Mouse (Mus musculus): Measurements from ENCODE around the gene Rtp1. TPM values are rescaled to one million over a fixed set of nuclear protein-coding genes. Genes with fewer than 3 reads are reported as not detected.

Rtp1 gene
- polyA plus RNA-seq, 1 experiment from 2014 or later = not detected

- Histone ChIP-seq H3K36me3 (no peaks in the 10 kb centered on the region), H3K4me3 (no peak overlapping the region), H3K27me3 (ENCODE audit: low read depth, poor library complexity, severe bottlenecking) (no peaks in the 10 kb centered on the region), H3K27ac (no peak overlapping the region), H3K9me3 (replicated peaks) (no peaks in the 10 kb centered on the region), H3K4me1 (no peaks in the 10 kb centered on the region)
- WGBS = 92% methylated on average over 6 of the region's 6 CpGs
- no peak for DNase-seq (ENCODE audit: low spot score)
These were observed 42.6 kb downstream of the Rtp1 start for GRCm38 (mm10) chr16:23471551-23471950.

- H3K4me1 ChIP-seq = no peaks in the 10 kb centered on the region
- WGBS = 59% methylated on average over 3 of the region's 3 CpGs
These were observed 43.1 kb downstream of the Rtp1 start for GRCm38 (mm10) chr16:23472046-23472445.

GRCm38 (mm10) chr16:23475651-23476050, 46.7 kb downstream of the Rtp1 start:
- Histone ChIP-seq H3K27me3 (ENCODE audit: low read depth, poor library complexity, severe bottlenecking) (no peaks in the 10 kb centered on the region), H3K27ac (no peak overlapping the region), H3K4me1 (no peaks in the 10 kb centered on the region), H3K36me3 (no peaks in the 10 kb centered on the region), H3K4me3 (no peak overlapping the region), H3K9me3 (replicated peaks) (no peaks in the 10 kb centered on the region)
- 93% methylated on average over 4 of the region's 4 CpGs for WGBS
- no peak for DNase-seq (ENCODE audit: low spot score)

More at GRCm38 (mm10) chr16:23472046-23472445, 43.1 kb downstream of the Rtp1 start:
- Histone ChIP-seq H3K4me3 (no peak overlapping the region), H3K27ac (no peak overlapping the region), H3K27me3 (ENCODE audit: low read depth, poor library complexity, severe bottlenecking) (no peaks in the 10 kb centered on the region), H3K36me3 (no peaks in the 10 kb centered on the region), H3K9me3 (replicated peaks) (no peaks in the 10 kb centered on the region)
- no peak for DNase-seq (ENCODE audit: low spot score)

GRCm38 (mm10) chr16:23476598-23476997, 47.7 kb downstream of the Rtp1 start:
- no peaks in the 10 kb centered on the region for H3K27me3 ChIP-seq (ENCODE audit: low read depth, poor library complexity, severe bottlenecking)
- no peak overlapping the region for H3K27ac ChIP-seq
- no peaks in the 10 kb centered on the region for H3K4me1 ChIP-seq
- no peak for DNase-seq (ENCODE audit: low spot score)
- H3K36me3 ChIP-seq = no peaks in the 10 kb centered on the region
- no peak overlapping the region for H3K4me3 ChIP-seq
- no peaks in the 10 kb centered on the region for H3K9me3 ChIP-seq (replicated peaks)

- H3K4me3 ChIP-seq = no peak overlapping the region
- WGBS = 68% methylated on average over 7 of the region's 7 CpGs
- H3K27me3 ChIP-seq (ENCODE audit: low read depth, poor library complexity, severe bottlenecking) = no peaks in the 10 kb centered on the region
- H3K4me1 ChIP-seq = peaks cover 8% of the 10 kb centered on the region
- H3K9me3 ChIP-seq (replicated peaks) = no peaks in the 10 kb centered on the region
- H3K36me3 ChIP-seq = no peaks in the 10 kb centered on the region
- DNase-seq (ENCODE audit: low spot score) = no peak
- no peak overlapping the region for H3K27ac ChIP-seq
These were observed 51.1 kb downstream of the Rtp1 start for GRCm38 (mm10) chr16:23479872-23480603.

GRCm38 (mm10) chr16:23482218-23482617, 53.3 kb downstream of the Rtp1 start:
- DNase-seq (ENCODE audit: low spot score) = no peak

GRCm38 (mm10) chr16:23482846-23483245, 53.9 kb downstream of the Rtp1 start:
- no peaks in the 10 kb centered on the region for H3K27me3 ChIP-seq (ENCODE audit: low read depth, poor library complexity, severe bottlenecking)
- H3K4me1 ChIP-seq = peaks cover 8% of the 10 kb centered on the region
- WGBS = 95% methylated on average over 12 of the region's 12 CpGs
- H3K4me3 ChIP-seq = no peak overlapping the region
- H3K36me3 ChIP-seq = no peaks in the 10 kb centered on the region
- H3K27ac ChIP-seq = no peak overlapping the region
- H3K9me3 ChIP-seq (replicated peaks) = no peaks in the 10 kb centered on the region
- no peak for DNase-seq (ENCODE audit: low spot score)

More at GRCm38 (mm10) chr16:23482218-23482617, 53.3 kb downstream of the Rtp1 start:
- H3K27me3 ChIP-seq (ENCODE audit: low read depth, poor library complexity, severe bottlenecking) = no peaks in the 10 kb centered on the region
- WGBS = 85% methylated on average over 3 of the region's 3 CpGs
- H3K36me3 ChIP-seq = no peaks in the 10 kb centered on the region
- H3K27ac ChIP-seq = no peak overlapping the region
- H3K4me3 ChIP-seq = no peak overlapping the region
- peaks cover 8% of the 10 kb centered on the region for H3K4me1 ChIP-seq
- no peaks in the 10 kb centered on the region for H3K9me3 ChIP-seq (replicated peaks)

GRCm38 (mm10) chr16:23483292-23483691, 54.4 kb downstream of the Rtp1 start:
- H3K9me3 ChIP-seq (replicated peaks) = no peaks in the 10 kb centered on the region
- 86% methylated on average over 10 of the region's 10 CpGs for WGBS

More at GRCm38 (mm10) chr16:23483292-23483691, 54.4 kb downstream of the Rtp1 start:
- Histone ChIP-seq H3K27me3 (ENCODE audit: low read depth, poor library complexity, severe bottlenecking) (no peaks in the 10 kb centered on the region), H3K27ac (no peak overlapping the region), H3K36me3 (no peaks in the 10 kb centered on the region), H3K4me1 (peaks cover 8% of the 10 kb centered on the region), H3K4me3 (no peak overlapping the region)
- no peak for DNase-seq (ENCODE audit: low spot score)

Other genes with a start within 250 kb of the Rtp1 start
- gene St6gal1, start 204.4 kb upstream of the Rtp1 start, polyA plus RNA-seq (2016; fragmentation: Nextera tagmentation; extraction: Ambion mirVana) = 23.8 and 26.7 TPM in 2 replicates
- 0.85 and 0.98 TPM in 2 replicates for gene Rtp4, start 91.2 kb downstream of the Rtp1 start, polyA plus RNA-seq (2016; fragmentation: Nextera tagmentation; extraction: Ambion mirVana)
- 3.7 and 3.8 TPM in 2 replicates for gene Masp1, start 91.7 kb downstream of the Rtp1 start, polyA plus RNA-seq (2016; fragmentation: Nextera tagmentation; extraction: Ambion mirVana)

Data from limb, embryonic 10.5 days (tissue).